Mouse (Mus musculus) cerebellum, adult 2 months (tissue): Measurements from ENCODE around the gene Arhgap18.

Source experiments
- CTCF ChIP-seq: fragments of 200-500 bp; IDR thresholded peaks from 2 replicates; pipeline ENCODE4 v1.5.1; 2011; ENCODE audit warnings: low read depth, mild to moderate bottlenecking, control low read depth, low read length, moderate library complexity, borderline replicate concordance; ENCODE audit not compliant: insufficient read depth
- POLR2A ChIP-seq: fragments of 200-500 bp; IDR thresholded peaks from 2 replicates; pipeline ENCODE4 v1.6.1; 2011; ENCODE audit warnings: low read length, control low read depth, borderline replicate concordance; ENCODE audit not compliant: insufficient read depth

GRCm38 (mm10) chr10:26759469-26759868, 6.2 kb downstream of the Arhgap18 start:
- no peak for TF ChIP-seq POLR2A
- TF ChIP-seq CTCF = no peak
